Mouse (Mus musculus) forebrain, embryonic 12.5 days (tissue): ENCODE data around the gene Fam3b. TPM values are rescaled to one million over a fixed set of nuclear protein-coding genes. Genes with fewer than 3 reads are reported as not detected.

Source experiments
- ATAC-seq: fragments of 200-750 bp; cut with Nextera tagmentation; 2 replicates; pipeline ENCODE4 v1.8.0; 2017; ENCODE audit warnings: moderate TSS enrichment; ENCODE audit not compliant: low FRiP score
- H3K27ac ChIP-seq: fragments of 300-500 bp; sonication (generic); 2 replicates; pipeline ENCODE4 v1.5.1; 2016; ENCODE audit warnings: mild to moderate bottlenecking
- H3K27me3 ChIP-seq: fragments of 300-500 bp; sonication (generic); 2 replicates; pipeline ENCODE4 v1.6.1; 2016; ENCODE audit warnings: mild to moderate bottlenecking
- H3K36me3 ChIP-seq: fragments of 300-500 bp; sonication (generic); replicated peaks from 2 replicates; pipeline ENCODE4 v1.6.1; 2016; ENCODE audit warnings: mild to moderate bottlenecking
- H3K4me1 ChIP-seq: fragments of 300-500 bp; sonication (generic); 2 replicates; pipeline ENCODE4 v1.6.1; 2016
- H3K4me2 ChIP-seq: fragments of 300-500 bp; sonication (generic); 2 replicates; pipeline ENCODE4 v1.6.1; 2016; ENCODE audit warnings: mild to moderate bottlenecking, moderate library complexity
- H3K4me3 ChIP-seq: fragments of 300-500 bp; sonication (generic); replicated peaks from 2 replicates; pipeline ENCODE4 v1.5.1; 2016; ENCODE audit warnings: mild to moderate bottlenecking
- H3K9ac ChIP-seq: fragments of 300-500 bp; sonication (generic); 2 replicates; pipeline ENCODE4 v1.6.1; 2016; ENCODE audit warnings: mild to moderate bottlenecking
- H3K9me3 ChIP-seq: fragments of 300-500 bp; sonication (generic); 2 replicates; pipeline ENCODE4 v1.6.1; 2016
- WGBS: fragments of 180-500 bp; shearing (Covaris S2); methylation state at CpG from one replicate; pipeline ENCODE4 v1.1.7; 2016; 5-methylcytosine and 5-hydroxymethylcytosine counted together
- polyA plus RNA-seq: library from polyadenylated mRNA; unstranded; fragments of >200 nt; fragmentation: Nextera tagmentation; extraction: Ambion mirVana; gene quantifications from 2 replicates; pipeline ENCODE4 v1.2.1, GENCODE M21; 2016

Gene Fam3b
- polyA plus RNA-seq, 1 experiment from 2014 or later = not detected

- 44% methylated on average over 1 of the region's 1 CpGs for WGBS
- no peaks in the 10 kb centered on the region for H3K9me3 ChIP-seq
- H3K9ac ChIP-seq = no peak overlapping the region
- no peak overlapping the region for H3K4me2 ChIP-seq
- H3K27ac ChIP-seq = no peak overlapping the region
- H3K27me3 ChIP-seq = no peaks in the 10 kb centered on the region
- no peak overlapping the region for H3K4me3 ChIP-seq
- H3K4me1 ChIP-seq = no peaks in the 10 kb centered on the region
- ATAC-seq = no peak
- no peaks in the 10 kb centered on the region for H3K36me3 ChIP-seq
These were observed 77.1 kb downstream of the Fam3b start for GRCm38 (mm10) chr16:97437448-97438056.

- Histone ChIP-seq H3K4me2 (no peak overlapping the region), H3K9ac (no peak overlapping the region), H3K36me3 (no peaks in the 10 kb centered on the region), H3K27me3 (no peaks in the 10 kb centered on the region), H3K9me3 (no peaks in the 10 kb centered on the region), H3K4me1 (no peaks in the 10 kb centered on the region), H3K4me3 (no peak overlapping the region), H3K27ac (no peak overlapping the region)
- no peak for ATAC-seq
- 94% methylated on average over 2 of the region's 2 CpGs for WGBS
These were observed 80.4 kb downstream of the Fam3b start for GRCm38 (mm10) chr16:97434206-97434605.

GRCm38 (mm10) chr16:97431328-97431727, 83.3 kb downstream of the Fam3b start:
- Histone ChIP-seq H3K9me3 (no peaks in the 10 kb centered on the region), H3K27me3 (no peaks in the 10 kb centered on the region), H3K9ac (no peak overlapping the region), H3K4me2 (no peak overlapping the region), H3K27ac (no peak overlapping the region), H3K4me1 (no peaks in the 10 kb centered on the region), H3K36me3 (no peaks in the 10 kb centered on the region), H3K4me3 (no peak overlapping the region)
- 82% methylated on average over 4 of the region's 4 CpGs for WGBS
- no peak for ATAC-seq

- Histone ChIP-seq H3K9me3 (no peaks in the 10 kb centered on the region), H3K4me2 (no peak overlapping the region), H3K27me3 (no peaks in the 10 kb centered on the region), H3K27ac (no peak overlapping the region), H3K4me1 (no peaks in the 10 kb centered on the region), H3K36me3 (no peaks in the 10 kb centered on the region), H3K4me3 (no peak overlapping the region), H3K9ac (no peak overlapping the region)
- no peak for ATAC-seq
- WGBS = 95% methylated on average over 4 of the region's 4 CpGs
These were observed 84.5 kb downstream of the Fam3b start for GRCm38 (mm10) chr16:97430091-97430490.

GRCm38 (mm10) chr16:97428026-97428425, 86.6 kb downstream of the Fam3b start:
- ATAC-seq = no peak
- H3K36me3 ChIP-seq = no peaks in the 10 kb centered on the region
- H3K9ac ChIP-seq = no peak overlapping the region
- no peak overlapping the region for H3K4me3 ChIP-seq
- no peaks in the 10 kb centered on the region for H3K27me3 ChIP-seq
- H3K4me2 ChIP-seq = no peak overlapping the region
- H3K4me1 ChIP-seq = no peaks in the 10 kb centered on the region
- 91% methylated on average over 3 of the region's 3 CpGs for WGBS
- H3K9me3 ChIP-seq = no peaks in the 10 kb centered on the region
- H3K27ac ChIP-seq = no peak overlapping the region

- WGBS = 71% methylated on average over 1 of the region's 1 CpGs
- H3K27me3 ChIP-seq = no peaks in the 10 kb centered on the region
- no peak overlapping the region for H3K9ac ChIP-seq
- H3K27ac ChIP-seq = no peak overlapping the region
- no peak overlapping the region for H3K4me2 ChIP-seq
- no peaks in the 10 kb centered on the region for H3K36me3 ChIP-seq
- H3K4me3 ChIP-seq = no peak overlapping the region
- H3K9me3 ChIP-seq = no peaks in the 10 kb centered on the region
- ATAC-seq = no peak
- H3K4me1 ChIP-seq = no peaks in the 10 kb centered on the region
These were observed 91.0 kb downstream of the Fam3b start for GRCm38 (mm10) chr16:97423627-97424026.

GRCm38 (mm10) chr16:97421671-97422070, 92.9 kb downstream of the Fam3b start:
- Histone ChIP-seq H3K27me3 (no peaks in the 10 kb centered on the region), H3K9me3 (no peaks in the 10 kb centered on the region), H3K4me2 (no peak overlapping the region), H3K4me3 (no peak overlapping the region), H3K9ac (no peak overlapping the region), H3K27ac (no peak overlapping the region), H3K36me3 (no peaks in the 10 kb centered on the region), H3K4me1 (no peaks in the 10 kb centered on the region)
- ATAC-seq = no peak
- 90% methylated on average over 6 of the region's 6 CpGs for WGBS

Other genes with a start within 250 kb of the Fam3b start
- 1.9 and 2.1 TPM in 2 replicates for gene Bace2, start 158.1 kb downstream of the Fam3b start, polyA plus RNA-seq
- gene Mx1, start 51.9 kb downstream of the Fam3b start, polyA plus RNA-seq = 0.12 and 0.46 TPM in 2 replicates
- gene Tmprss2, start 96.4 kb upstream of the Fam3b start, polyA plus RNA-seq = 0.20 and 0.76 TPM in 2 replicates
- gene Ripk4, start 249.0 kb upstream of the Fam3b start, polyA plus RNA-seq = 1.3 and 1.6 TPM in 2 replicates